Mouse (Mus musculus) CD8-positive naive resting alpha-beta T cell, adult 2 months (primary cell): Measurements from ENCODE around the gene Syce2.

Experiments used
- DNase-seq, 2 experiments: peaks; one replicate each; pipeline ENCODE4 v3.0.0; 2022; ENCODE audit warnings: low read depth in 2 of 2, low spot score in 2 of 2

Syce2 gene

DNA sequence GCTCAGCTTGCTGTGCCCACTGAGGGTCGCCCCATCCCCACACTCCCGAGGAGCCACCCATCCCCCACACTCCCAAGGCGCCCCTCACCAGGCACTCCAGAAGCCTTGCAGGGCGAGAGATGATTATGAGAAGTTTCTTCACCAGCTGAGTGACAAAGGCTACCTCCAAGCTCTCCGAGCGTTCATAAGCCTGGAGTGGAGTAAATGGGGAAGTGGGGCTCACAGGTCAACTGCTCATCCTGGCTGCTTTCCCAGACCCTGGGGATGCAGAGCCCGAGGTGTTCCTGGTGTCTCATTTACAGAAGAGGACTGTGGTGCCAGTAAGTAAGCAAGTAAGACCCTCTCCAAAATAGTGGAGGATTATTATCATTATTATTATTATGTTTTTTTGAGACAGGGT is 53.6 kb downstream of the Syce2 start:
- DNase-seq: no peak

DNA sequence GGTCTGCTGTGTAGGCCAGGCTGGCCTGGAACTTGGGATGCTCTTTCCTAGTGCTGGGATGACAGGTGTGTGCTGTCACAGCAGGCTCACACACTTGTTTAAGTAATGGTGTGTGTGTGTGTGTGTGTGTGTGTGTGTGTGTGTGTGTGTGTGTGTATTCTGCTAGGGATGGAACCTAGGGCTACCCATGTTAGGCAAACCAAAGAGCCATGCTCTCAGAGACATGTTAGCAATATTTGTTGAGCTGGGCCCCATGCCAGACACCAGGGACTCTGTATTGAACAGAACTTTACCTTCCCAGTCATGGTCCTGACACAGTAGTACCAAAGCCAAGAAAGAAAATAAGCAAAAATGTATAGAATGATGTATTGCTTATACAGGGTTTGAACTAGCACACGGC is 55.6 kb downstream of the Syce2 start:
- DNase-seq: no peak

DNA sequence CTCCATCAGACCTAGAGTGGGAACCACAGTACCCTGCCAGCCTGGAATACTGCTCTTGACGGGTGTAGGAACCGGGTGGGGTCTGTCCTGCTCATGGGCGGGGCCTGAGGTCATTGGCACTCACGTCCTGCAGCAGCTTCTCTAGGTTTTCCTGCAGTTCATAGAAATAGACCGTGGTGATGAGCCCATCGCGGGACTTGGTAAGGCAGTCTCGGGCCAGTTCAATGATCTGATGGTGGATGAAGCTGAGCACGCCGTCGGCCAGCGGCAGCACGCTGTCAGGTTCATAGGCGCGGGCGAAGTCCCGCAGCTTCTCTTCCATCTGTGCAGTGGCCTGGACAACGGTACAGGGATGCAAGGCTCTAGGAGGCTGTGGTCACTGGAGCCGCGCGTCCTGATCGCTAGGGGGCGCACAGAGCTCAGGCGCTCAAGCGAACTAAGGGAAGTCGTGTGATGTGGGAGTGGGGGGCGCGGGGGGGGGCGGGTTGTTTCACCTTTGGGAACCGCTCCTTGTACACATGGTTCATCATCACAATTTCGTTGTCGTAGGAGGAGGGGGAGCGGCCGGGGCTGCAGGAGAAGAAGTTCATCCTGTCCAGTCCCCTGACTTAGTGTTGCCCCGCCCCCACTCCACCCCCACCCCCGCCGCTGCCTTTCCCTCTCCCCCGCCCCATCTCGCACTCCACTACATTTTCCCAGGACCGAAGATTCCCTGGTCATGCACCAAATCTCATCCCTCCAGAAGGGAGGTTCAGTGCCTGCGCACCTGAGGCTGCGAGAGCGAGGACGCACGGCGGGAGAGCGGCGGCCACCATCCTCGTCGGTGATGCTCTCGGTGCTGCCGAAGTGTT is 56.8 kb downstream of the Syce2 start:
- DNase-seq: peak in 1 of 2 experiments; percentile 46

DNA sequence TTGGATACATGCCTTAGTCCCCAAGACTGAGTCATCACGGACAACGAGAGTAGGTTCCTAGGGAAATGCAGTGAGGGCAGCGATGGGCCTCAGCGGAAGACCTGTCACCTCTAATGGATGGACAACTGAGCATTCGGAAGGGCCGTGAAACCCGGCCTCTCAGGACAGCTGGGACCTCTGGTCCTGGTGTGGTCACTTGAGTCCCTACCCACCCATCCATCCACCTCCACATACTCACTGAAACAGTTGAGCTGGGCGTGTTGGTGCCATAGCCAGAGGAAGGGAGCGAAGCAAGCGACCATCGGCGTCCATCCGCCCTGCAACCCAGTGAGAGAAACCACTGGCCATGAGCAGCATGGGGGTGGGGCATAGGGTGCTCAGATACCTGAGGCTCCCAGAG is 58.7 kb downstream of the Syce2 start:
- DNase-seq: no peak

DNA sequence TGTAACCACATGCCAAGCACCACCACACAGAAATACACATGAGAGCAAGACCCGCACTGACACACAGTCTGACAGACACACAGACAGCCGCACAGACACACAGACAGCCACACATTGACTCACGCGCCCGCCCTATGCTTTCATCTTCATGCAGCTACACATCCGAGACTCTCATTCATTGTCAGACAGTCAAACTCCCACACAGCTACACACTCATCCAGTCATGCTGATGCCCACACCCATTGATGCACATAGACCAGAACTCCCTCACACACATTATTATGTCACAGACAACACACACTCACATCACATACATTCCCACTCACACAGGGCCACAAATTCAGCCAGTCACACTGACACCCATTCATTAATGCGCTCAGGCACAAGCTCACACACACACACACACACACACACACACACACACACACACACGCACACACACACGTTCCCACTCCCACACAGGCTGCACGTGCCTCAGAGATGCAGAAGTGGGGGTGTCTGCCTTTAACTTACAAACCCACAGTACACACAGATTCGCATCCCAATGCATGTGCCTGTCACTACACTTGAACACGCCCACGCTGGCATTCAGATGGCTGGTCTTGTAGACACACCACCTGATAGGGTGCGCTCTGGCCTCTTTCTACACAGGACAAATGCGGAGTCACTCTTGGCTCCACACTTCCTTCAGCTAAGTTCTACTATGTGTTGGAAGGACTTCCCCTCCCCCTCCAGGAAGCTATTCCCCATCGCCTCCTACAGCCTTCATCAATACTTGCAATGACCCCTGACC is 62.1 kb downstream of the Syce2 start:
- no peak for DNase-seq

DNA sequence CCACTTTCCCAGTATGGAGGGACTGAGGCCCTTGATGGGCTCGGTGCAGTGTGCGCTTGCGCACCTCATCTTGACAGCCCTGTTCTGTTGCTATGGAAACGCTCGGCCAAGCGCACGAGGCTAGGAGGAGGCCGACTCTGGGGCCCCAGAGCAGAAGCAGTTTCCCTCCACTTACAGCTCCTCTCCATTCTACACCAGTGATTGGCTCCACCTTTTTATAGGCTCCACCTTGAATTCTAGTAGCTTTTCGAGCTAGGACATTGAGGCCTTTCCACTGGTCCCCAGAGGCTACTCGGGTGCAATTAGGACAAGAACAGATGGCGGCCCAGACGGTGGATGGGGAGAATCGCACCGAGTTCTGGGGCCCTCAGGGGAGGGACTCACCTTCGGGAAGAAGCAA is 62.9 kb downstream of the Syce2 start:
- no peak for DNase-seq

DNA sequence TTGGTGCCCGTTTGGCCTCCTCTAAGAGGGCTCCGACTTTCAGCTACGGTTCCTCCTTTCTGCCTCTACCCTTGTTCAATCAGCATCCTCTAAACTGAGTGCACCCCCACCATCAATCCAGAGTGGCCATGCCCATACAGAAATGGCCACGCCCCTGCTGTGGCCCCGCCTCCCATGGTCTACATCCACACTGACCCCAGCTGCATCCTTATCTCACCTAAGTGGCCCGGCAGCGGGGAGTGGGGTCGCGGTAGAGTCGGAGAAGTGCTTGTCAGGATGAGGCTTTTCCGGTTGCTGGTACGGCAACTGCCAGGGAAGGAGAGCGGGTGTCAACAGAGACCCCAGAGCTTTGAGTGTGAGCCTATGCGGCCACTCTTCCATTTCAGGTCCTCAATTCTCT is 63.6 kb downstream of the Syce2 start:
- DNase-seq: no peak

DNA sequence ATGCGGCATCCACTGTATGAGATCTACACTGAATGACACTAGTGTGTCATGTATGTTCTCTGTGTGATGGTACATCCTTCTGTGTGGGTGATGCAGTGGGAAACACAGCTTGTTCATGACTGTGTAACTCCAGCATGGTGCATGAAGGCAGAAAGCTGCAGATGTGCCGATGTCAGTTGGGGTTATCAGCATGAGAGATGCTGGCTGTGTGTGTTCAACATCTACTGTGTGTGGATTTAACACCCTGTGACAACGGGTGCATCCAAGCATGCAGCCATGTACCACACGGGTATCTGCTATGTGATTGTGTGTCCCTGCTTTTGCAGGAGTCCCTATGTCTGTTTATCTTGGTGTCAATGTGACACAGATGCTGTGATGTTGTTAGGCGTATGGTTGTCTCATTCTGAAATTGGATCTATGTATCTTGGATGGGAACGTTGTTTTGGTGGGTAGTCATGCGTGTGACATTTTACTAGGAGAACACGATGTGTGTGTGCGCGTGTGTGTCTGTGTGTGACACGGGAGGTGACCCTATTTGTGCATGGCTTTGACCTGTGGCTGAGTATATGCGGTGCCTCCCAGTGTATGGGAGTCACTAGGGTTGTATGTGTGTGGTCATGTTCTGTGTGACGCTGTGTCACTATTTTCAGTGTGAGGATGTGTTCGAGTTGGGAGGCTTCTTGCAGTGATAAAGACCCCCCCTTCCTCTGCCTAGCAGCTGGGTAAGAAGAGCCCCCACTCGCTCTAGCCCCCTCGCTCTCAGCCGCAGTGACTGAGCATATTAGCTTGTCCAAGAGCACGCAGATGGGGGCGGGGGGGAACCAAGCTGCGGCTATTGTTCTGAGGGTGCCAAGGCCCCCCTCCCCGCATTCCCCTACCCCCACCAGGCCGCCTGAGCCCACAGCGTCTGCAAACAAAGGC is 64.4 kb downstream of the Syce2 start:
- DNase-seq: no peak

DNA sequence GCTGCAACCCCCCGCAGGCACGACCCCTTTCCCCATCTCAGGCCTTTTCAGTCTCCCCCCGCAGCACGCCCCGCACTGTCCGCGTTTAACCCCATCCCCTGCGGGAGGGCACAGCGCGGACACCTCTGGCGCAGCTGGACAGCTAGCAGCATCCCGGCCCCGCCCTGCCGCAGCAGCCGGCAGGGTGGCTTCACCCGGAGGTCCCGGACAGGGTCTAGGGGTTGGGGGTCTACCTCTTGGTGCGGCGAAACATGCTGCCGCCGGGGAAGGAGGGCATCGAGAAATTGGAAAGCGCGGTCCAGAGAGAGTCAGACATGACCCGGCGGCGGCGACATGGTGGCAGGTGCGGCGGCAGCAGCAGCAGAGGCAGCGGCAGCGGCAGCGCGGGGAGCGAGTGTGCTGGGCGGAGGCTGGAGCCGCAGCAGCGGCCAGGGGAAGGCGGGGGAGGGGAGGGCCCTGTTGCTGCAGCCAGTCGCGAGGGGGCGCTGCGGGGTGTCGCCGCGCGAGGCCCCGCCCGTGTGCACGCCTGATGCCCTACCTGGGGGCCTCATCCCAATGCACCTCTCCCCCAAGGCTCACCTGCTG is 65.1 kb downstream of the Syce2 start, which contains the start of gene Mast1:
Gene Mast1, minus strand, starts transcription at position 398 of the 585 bp plus-strand sequence.
- DNase-seq: peak; percentile 37 to 50
